Mouse (Mus musculus): ENCODE data around the gene Ccm2.

Gene Ccm2

GRCm38 (mm10) chr11:6567951-6568350 is 21.3 kb downstream of the Ccm2 start:
- in situ Hi-C loops (cut with MboI; ENCODE audit: low pct_unique_long_range_greater_than_20kb in 1 of 2, low sequenced_read_pairs in 2 of 2, unreplicated experiment in 1 of 2) = no loop called here

- in situ Hi-C loops (cut with MboI; ENCODE audit: low pct_unique_long_range_greater_than_20kb in 1 of 2, low sequenced_read_pairs in 2 of 2, unreplicated experiment in 1 of 2) = no loop called here
Measured at GRCm38 (mm10) chr11:6568584-6569409, 22.1 kb downstream of the Ccm2 start.

GRCm38 (mm10) chr11:6569410-6569777 is 22.7 kb downstream of the Ccm2 start:
- in situ Hi-C loops (cut with MboI; ENCODE audit: low pct_unique_long_range_greater_than_20kb in 1 of 2, low sequenced_read_pairs in 2 of 2, unreplicated experiment in 1 of 2) = no loop called here

GRCm38 (mm10) chr11:6576151-6576550 is 29.5 kb downstream of the Ccm2 start:
- in situ Hi-C loops (cut with MboI; ENCODE audit: low pct_unique_long_range_greater_than_20kb in 1 of 2, low sequenced_read_pairs in 2 of 2, unreplicated experiment in 1 of 2) = no loop called here

- in situ Hi-C loops (cut with MboI; ENCODE audit: low pct_unique_long_range_greater_than_20kb in 1 of 2, low sequenced_read_pairs in 2 of 2, unreplicated experiment in 1 of 2) = no loop called here
Measured at GRCm38 (mm10) chr11:6579361-6579760, 32.7 kb downstream of the Ccm2 start.

GRCm38 (mm10) chr11:6580065-6580750 is 33.5 kb downstream of the Ccm2 start:
- in situ Hi-C loops (cut with MboI; ENCODE audit: low pct_unique_long_range_greater_than_20kb in 1 of 2, low sequenced_read_pairs in 2 of 2, unreplicated experiment in 1 of 2) = no loop called here

GRCm38 (mm10) chr11:6581560-6581959 is 34.9 kb downstream of the Ccm2 start:
- in situ Hi-C loops (cut with MboI; ENCODE audit: low pct_unique_long_range_greater_than_20kb in 1 of 2, low sequenced_read_pairs in 2 of 2, unreplicated experiment in 1 of 2) = no loop called here

- in situ Hi-C loops (cut with MboI; ENCODE audit: low pct_unique_long_range_greater_than_20kb in 1 of 2, low sequenced_read_pairs in 2 of 2, unreplicated experiment in 1 of 2) = no loop called here
Measured at GRCm38 (mm10) chr11:6585748-6586147, 39.1 kb downstream of the Ccm2 start.

- in situ Hi-C loops (cut with MboI; ENCODE audit: low pct_unique_long_range_greater_than_20kb in 1 of 2, low sequenced_read_pairs in 2 of 2, unreplicated experiment in 1 of 2) = no loop called here
Measured at GRCm38 (mm10) chr11:6586660-6587059, 40.0 kb downstream of the Ccm2 start.

GRCm38 (mm10) chr11:6587249-6587940 is 40.7 kb downstream of the Ccm2 start:
- in situ Hi-C loops (cut with MboI; ENCODE audit: low pct_unique_long_range_greater_than_20kb in 1 of 2, low sequenced_read_pairs in 2 of 2, unreplicated experiment in 1 of 2) = no loop called here

- in situ Hi-C loops (cut with MboI; ENCODE audit: low pct_unique_long_range_greater_than_20kb in 1 of 2, low sequenced_read_pairs in 2 of 2, unreplicated experiment in 1 of 2) = no loop called here
Measured at GRCm38 (mm10) chr11:6588295-6588694, 41.6 kb downstream of the Ccm2 start.

GRCm38 (mm10) chr11:6589838-6590237 is 43.2 kb downstream of the Ccm2 start:
- in situ Hi-C loops (cut with MboI; ENCODE audit: low pct_unique_long_range_greater_than_20kb in 1 of 2, low sequenced_read_pairs in 2 of 2, unreplicated experiment in 1 of 2) = no loop called here

- in situ Hi-C loops (cut with MboI; ENCODE audit: low pct_unique_long_range_greater_than_20kb in 1 of 2, low sequenced_read_pairs in 2 of 2, unreplicated experiment in 1 of 2) = no loop called here
Measured at GRCm38 (mm10) chr11:6590933-6591675, 44.4 kb downstream of the Ccm2 start.

- in situ Hi-C loops (cut with MboI; ENCODE audit: low pct_unique_long_range_greater_than_20kb in 1 of 2, low sequenced_read_pairs in 2 of 2, unreplicated experiment in 1 of 2) = no loop called here
Measured at GRCm38 (mm10) chr11:6593406-6593805, 46.7 kb downstream of the Ccm2 start.

- in situ Hi-C loops (cut with MboI; ENCODE audit: low pct_unique_long_range_greater_than_20kb in 1 of 2, low sequenced_read_pairs in 2 of 2, unreplicated experiment in 1 of 2) = no loop called here
Measured at GRCm38 (mm10) chr11:6594845-6595244, 48.2 kb downstream of the Ccm2 start.

GRCm38 (mm10) chr11:6595339-6595738 is 48.7 kb downstream of the Ccm2 start:
- in situ Hi-C loops (cut with MboI; ENCODE audit: low pct_unique_long_range_greater_than_20kb in 1 of 2, low sequenced_read_pairs in 2 of 2, unreplicated experiment in 1 of 2) = no loop called here

- in situ Hi-C loops (cut with MboI; ENCODE audit: low pct_unique_long_range_greater_than_20kb in 1 of 2, low sequenced_read_pairs in 2 of 2, unreplicated experiment in 1 of 2) = no loop called here
Measured at GRCm38 (mm10) chr11:6596205-6596604, 49.5 kb downstream of the Ccm2 start.

GRCm38 (mm10) chr11:6596616-6597015 is 49.9 kb downstream of the Ccm2 start:
- in situ Hi-C loops (cut with MboI; ENCODE audit: low pct_unique_long_range_greater_than_20kb in 1 of 2, low sequenced_read_pairs in 2 of 2, unreplicated experiment in 1 of 2) = no loop called here

- in situ Hi-C loops (cut with MboI; ENCODE audit: low pct_unique_long_range_greater_than_20kb in 1 of 2, low sequenced_read_pairs in 2 of 2, unreplicated experiment in 1 of 2) = no loop called here
Measured at GRCm38 (mm10) chr11:6597523-6597922, 50.8 kb downstream of the Ccm2 start.

All from mouse embryonic stem cell (cell line).